Mouse (Mus musculus): ENCODE measurements around the gene Mbnl2. TPM values are rescaled to one million over a fixed set of nuclear protein-coding genes. Genes with fewer than 3 reads are reported as not detected.

Mbnl2 gene
- total and polyA plus RNA-seq, 3 experiments, result 5.6 to 8.6 TPM; not detected in 1

GRCm38 (mm10) chr14:120335366-120335765 lies 59.9 kb downstream of the Mbnl2 start:
- no peaks in the 10 kb centered on the region for H3K27me3 ChIP-seq (ENCODE audit: control insufficient read depth in 1 of 2, insufficient read depth in 2 of 2, low read length in 2 of 2)
- no peak overlapping the region for H3K9ac ChIP-seq (ENCODE audit: control insufficient read depth, low read depth, low read length, poor library complexity, severe bottlenecking)
- no peaks in the 10 kb centered on the region for H3K9me3 ChIP-seq (replicated peaks; ENCODE audit: insufficient read depth, low read length)
- no peaks in the 10 kb centered on the region for H3K79me2 ChIP-seq (ENCODE audit: control insufficient read depth, insufficient read depth, low read length, poor library complexity)
- H3K4me3 ChIP-seq (ENCODE audit: control insufficient read depth in 1 of 2, insufficient read depth in 1 of 2, low read depth in 2 of 2, low read length in 2 of 2), result no peak overlapping the region
- H3K36me3 ChIP-seq (ENCODE audit: control insufficient read depth in 1 of 2, insufficient read depth in 2 of 2, low read length in 2 of 2), result no peaks in the 10 kb centered on the region
- no peak for TF ChIP-seq ETS1 (IDR thresholded peaks at IDR 0.05; ENCODE audit: low read depth, low read length)
- TF ChIP-seq SMC3 (IDR thresholded peaks at IDR 0.05; ENCODE audit: low read depth, low read length), result no peak
- TF ChIP-seq RAD21 (IDR thresholded peaks at IDR 0.05; ENCODE audit: low read depth, low read length), result no peak
- TF ChIP-seq MYC (IDR thresholded peaks at IDR 0.05; ENCODE audit: low read depth, low read length), result no peak
- no peak for TF ChIP-seq ZC3H11A (IDR thresholded peaks at IDR 0.05; ENCODE audit: low read depth, low read length)
- TF ChIP-seq ZNF384 (IDR thresholded peaks at IDR 0.05; ENCODE audit: low read depth, low read length), result no peak
- no peak for TF ChIP-seq SIN3A (IDR thresholded peaks at IDR 0.05; ENCODE audit: low read length)
- TF ChIP-seq CHD1 (IDR thresholded peaks at IDR 0.05; ENCODE audit: low read depth, low read length), result no peak
- TF ChIP-seq NELFE (IDR thresholded peaks at IDR 0.05; ENCODE audit: low read depth, low read length), result no peak
- no peak for TF ChIP-seq CTCF (IDR thresholded peaks at IDR 0.05 in 2 of 3, conservative IDR thresholded peaks at IDR 0.05 in 1 of 3; ENCODE audit: control insufficient read depth in 1 of 3, insufficient read depth in 1 of 3, low read depth in 2 of 3, low read length in 3 of 3, poor library complexity in 1 of 3, severe bottlenecking in 1 of 3)
- TF ChIP-seq E2F4 (IDR thresholded peaks at IDR 0.05; ENCODE audit: borderline replicate concordance, low read depth, low read length), result no peak
- TF ChIP-seq ZMIZ1 (IDR thresholded peaks at IDR 0.05; ENCODE audit: low read depth, low read length), result no peak
- no peak for TF ChIP-seq EP300 (IDR thresholded peaks at IDR 0.05; ENCODE audit: low read depth in 1 of 2, low read length in 2 of 2)
- TF ChIP-seq TAL1 (IDR thresholded peaks at IDR 0.05; ENCODE audit: low read length), result no peak
- TF ChIP-seq USF1 (IDR thresholded peaks at IDR 0.05; ENCODE audit: low read depth, low read length), result no peak
- TF ChIP-seq ZKSCAN1 (IDR thresholded peaks at IDR 0.05; ENCODE audit: low read depth, low read length), result no peak
- TF ChIP-seq MAX (IDR thresholded peaks at IDR 0.05; ENCODE audit: low read length), result no peak
- no peak for TF ChIP-seq POLR2AphosphoS5 (IDR thresholded peaks at IDR 0.05; ENCODE audit: borderline replicate concordance, low read depth, low read length)
- TF ChIP-seq POLR2A (IDR thresholded peaks at IDR 0.05; ENCODE audit: control insufficient read depth in 1 of 2, insufficient read depth in 1 of 2, low read depth in 1 of 2, low read length in 2 of 2, poor library complexity in 1 of 2), result no peak
- no peak for TF ChIP-seq ELF1 (IDR thresholded peaks at IDR 0.05; ENCODE audit: low read depth, low read length)
- no peak for DNase-seq (ENCODE audit: low read depth, low spot score)
- no peak overlapping the region for H3K27ac ChIP-seq (ENCODE audit: control insufficient read depth, low read depth, low read length)
- H3K4me1 ChIP-seq (ENCODE audit: control insufficient read depth in 1 of 2, insufficient read depth in 2 of 2, low read length in 2 of 2), result no peaks in the 10 kb centered on the region

GRCm38 (mm10) chr14:120335871-120336270 lies 60.4 kb downstream of the Mbnl2 start:
- Histone ChIP-seq H3K27me3 (ENCODE audit: control insufficient read depth in 1 of 2, insufficient read depth in 2 of 2, low read length in 2 of 2) (no peaks in the 10 kb centered on the region), H3K27ac (ENCODE audit: control insufficient read depth, low read depth, low read length) (no peak overlapping the region), H3K9ac (ENCODE audit: control insufficient read depth, low read depth, low read length, poor library complexity, severe bottlenecking) (no peak overlapping the region), H3K9me3 (replicated peaks; ENCODE audit: insufficient read depth, low read length) (no peaks in the 10 kb centered on the region), H3K4me1 (ENCODE audit: control insufficient read depth in 1 of 2, insufficient read depth in 2 of 2, low read length in 2 of 2) (no peaks in the 10 kb centered on the region), H3K36me3 (ENCODE audit: control insufficient read depth in 1 of 2, insufficient read depth in 2 of 2, low read length in 2 of 2) (no peaks in the 10 kb centered on the region), H3K79me2 (ENCODE audit: control insufficient read depth, insufficient read depth, low read length, poor library complexity) (no peaks in the 10 kb centered on the region), H3K4me3 (ENCODE audit: control insufficient read depth in 1 of 2, insufficient read depth in 1 of 2, low read depth in 2 of 2, low read length in 2 of 2) (no peak overlapping the region)
- no peak for TF ChIP-seq ETS1 (IDR thresholded peaks at IDR 0.05; ENCODE audit: low read depth, low read length)
- TF ChIP-seq SMC3 (IDR thresholded peaks at IDR 0.05; ENCODE audit: low read depth, low read length), result no peak
- no peak for TF ChIP-seq USF2 (IDR thresholded peaks at IDR 0.05; ENCODE audit: borderline replicate concordance in 1 of 2, insufficient read depth in 1 of 2, low read depth in 1 of 2, low read length in 2 of 2)
- TF ChIP-seq BHLHE40 (IDR thresholded peaks at IDR 0.05; ENCODE audit: borderline replicate concordance, low read depth, low read length), result no peak
- TF ChIP-seq RCOR1 (IDR thresholded peaks at IDR 0.05; ENCODE audit: low read depth, low read length), result no peak
- TF ChIP-seq RAD21 (IDR thresholded peaks at IDR 0.05; ENCODE audit: low read depth, low read length), result no peak
- TF ChIP-seq MAZ (IDR thresholded peaks at IDR 0.05; ENCODE audit: low read depth, low read length), result no peak
- no peak for TF ChIP-seq MXI1 (IDR thresholded peaks at IDR 0.05; ENCODE audit: low read depth, low read length)
- DNase-seq (ENCODE audit: low read depth, low spot score), result no peak

All from MEL (cell line).